Mouse (Mus musculus): ENCODE data around the gene Ccdc188.

DNA sequence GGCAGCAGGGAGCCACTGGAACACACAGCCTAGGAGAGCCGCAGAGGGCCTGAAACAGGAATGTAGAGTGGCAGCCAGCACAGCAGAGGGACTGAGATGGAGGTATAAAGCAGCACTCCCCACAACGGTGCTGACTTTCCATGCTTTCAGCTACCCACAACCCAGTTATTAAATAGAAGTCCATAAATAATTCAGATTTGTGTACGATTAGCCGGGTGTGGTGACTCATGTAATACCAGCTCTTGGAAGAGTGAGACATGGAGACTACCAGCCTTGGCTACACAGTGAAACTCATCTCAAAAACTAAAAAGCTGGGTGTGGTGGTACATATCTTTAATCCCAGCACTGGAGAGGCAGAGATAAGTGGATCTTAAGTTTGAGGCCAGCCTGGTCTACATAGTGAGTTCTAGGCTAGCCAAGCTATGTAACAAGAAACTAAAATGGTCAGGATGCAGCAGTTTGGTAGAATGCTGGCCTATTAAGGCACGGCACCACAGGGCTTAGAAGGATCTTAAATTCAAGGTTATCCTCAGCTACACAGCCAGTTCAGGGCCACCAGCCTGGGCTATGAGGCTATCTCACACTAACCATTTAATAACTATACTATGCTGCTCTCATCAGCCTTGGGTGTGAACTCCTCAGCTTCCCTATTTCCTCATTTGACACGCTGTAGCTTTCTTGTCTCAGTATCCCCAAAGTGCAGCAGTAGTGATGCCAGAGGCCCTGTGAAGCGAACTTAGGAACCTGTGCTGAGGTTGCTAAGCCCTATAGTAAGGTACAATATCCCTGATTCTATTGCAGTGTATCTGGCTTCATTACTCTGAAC lies 19.2 kb downstream of the Ccdc188 start:
- TF ChIP-seq FLI1 (IDR thresholded peaks at IDR 0.05; ENCODE audit: low read length): no peak
- TF ChIP-seq GATA1 (IDR thresholded peaks at IDR 0.05; ENCODE audit: borderline replicate concordance, low read length): no peak

All from megakaryocyte, embryonic 14.5 days (primary cell).